Mouse (Mus musculus) brain, adult 2 months (tissue): ENCODE results near the gene Vmn2r71.

Source experiments
- DNase-seq: peaks from one replicate; pipeline ENCODE4 v3.0.0; 2011; ENCODE audit warnings: low read depth, low spot score

The Vmn2r71 gene

DNA sequence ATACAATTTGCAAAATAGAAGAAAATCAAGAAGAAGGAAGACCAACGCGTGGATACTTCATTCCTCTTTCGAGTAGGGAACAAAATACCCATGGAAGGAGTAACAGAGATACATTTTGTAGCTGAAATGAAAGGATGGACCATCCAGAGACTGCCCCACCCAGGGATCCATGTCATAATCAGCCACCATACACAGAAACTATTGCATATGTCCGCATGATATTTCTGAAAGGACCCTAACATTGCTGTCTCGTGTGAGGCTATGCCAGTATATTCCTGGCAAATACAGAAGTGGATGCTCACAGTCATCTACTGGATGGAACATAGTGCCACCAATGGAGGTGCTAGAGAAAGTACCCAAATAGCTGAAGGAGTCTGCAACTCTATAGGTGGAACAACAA lies at the start of gene Vmn2r71:
Gene Vmn2r71 (plus strand): TSS at position 301 of the 400 bp plus-strand sequence.
- no peak for DNase-seq

DNA sequence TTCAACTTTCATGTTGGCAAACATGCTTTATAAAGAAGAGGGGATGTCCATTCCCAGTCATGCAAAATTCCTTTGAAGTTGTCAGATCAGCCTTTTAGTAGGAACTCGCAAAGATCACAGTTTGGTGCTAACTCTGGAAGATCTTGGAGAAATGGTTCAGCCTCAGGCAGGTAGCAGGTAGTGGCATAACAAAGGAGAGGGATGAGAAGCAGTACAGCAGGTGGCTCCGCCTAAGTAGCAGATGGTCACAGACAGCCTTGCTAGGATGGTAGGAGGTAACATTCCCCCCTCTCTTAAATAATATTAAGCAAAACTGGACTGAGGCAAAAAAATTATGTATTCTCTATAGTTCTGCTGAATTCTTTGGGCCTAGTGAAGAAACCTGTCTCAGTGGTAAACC lies 20.8 kb upstream of the Vmn2r71 start:
- no peak for DNase-seq

DNA sequence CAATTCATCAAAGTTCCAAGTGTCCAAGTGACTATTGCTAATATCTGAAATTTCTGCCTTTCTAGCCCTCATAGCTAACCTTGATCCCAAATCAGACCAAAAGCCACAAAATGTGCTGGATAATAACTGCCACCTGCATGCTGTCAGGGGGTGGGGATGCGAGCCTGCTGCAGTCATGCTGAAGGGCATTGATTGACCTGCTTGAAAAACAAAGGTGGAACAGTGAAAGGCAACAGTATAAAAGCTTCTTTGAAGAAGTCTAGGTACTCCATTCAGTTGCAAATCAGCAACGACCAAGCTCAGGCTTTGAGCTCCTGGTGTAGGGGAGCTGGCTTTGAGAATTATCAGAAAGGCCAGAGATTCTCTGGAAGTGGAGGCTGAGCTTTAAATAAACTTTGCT lies 19.8 kb upstream of the Vmn2r71 start:
- DNase-seq, result no peak

DNA sequence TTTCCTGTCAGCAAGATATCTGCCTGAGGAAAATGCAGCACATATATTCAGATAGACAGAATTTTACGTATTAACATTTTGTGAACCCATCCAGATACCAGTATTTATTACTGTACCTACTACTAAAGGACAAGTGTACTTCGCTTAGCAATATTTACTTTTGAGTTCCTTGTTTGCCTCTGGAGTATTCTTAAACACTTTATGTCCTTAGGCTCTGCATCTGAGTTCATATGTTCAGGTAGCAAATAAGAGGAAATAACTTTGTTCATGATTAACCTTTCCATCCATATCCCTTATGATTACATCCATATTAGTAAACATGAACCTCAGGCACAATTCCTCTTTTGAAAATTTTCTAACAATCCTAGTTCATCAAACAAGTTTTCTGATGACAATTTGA lies 6.2 kb downstream of the Vmn2r71 start, which contains the start of gene Vmn2r70:
Gene Vmn2r70 (minus strand): TSS at position 101 of the 400 bp plus-strand sequence.
- DNase-seq, result no peak
